Mouse (Mus musculus): Measurements from ENCODE around the gene Mettl8. TPM values are rescaled to one million over a fixed set of nuclear protein-coding genes. Genes with fewer than 3 reads are reported as not detected.

Gene Mettl8
- polyA plus RNA-seq, 1 experiment, result 13.4 TPM

DNA sequence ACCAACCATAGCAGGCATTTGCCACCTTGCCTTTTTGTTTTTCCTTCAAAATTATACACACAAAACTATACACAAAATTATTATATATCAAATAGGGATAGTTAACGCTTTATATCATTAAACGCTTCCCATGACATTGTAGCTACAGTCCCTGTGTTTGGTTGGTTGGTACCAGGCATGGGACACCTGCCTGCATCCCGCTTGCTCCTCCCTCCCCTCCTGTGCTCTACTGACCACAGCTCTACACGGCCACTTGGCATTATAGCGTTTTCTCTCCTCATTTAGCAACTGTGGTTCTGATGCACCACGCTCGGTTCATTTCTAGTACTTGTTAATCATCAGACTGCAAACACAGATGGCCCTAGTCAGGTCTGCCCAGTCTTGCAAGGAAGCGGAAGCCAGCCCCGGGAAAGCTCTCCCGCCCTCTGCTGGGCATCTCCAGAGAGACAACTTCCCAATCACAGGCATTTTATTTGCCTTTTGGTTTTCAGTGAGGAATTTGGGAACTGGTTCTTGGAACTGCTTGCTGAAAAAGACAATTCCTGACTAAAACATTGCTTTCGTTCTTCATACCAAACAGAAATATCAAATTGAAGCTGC, 15.8 kb downstream of the Mettl8 start:
- H3K4me1 ChIP-seq (ENCODE audit: control insufficient read depth, insufficient read depth, low read length), result peaks cover 2% of the 10 kb centered on the region; the same call in 1 of the 2 replicates
- peak; percentile 74 for TF ChIP-seq CTCF (IDR thresholded peaks at IDR 0.05; ENCODE audit: extremely low read depth, insufficient read depth, low read length)
- no peak for TF ChIP-seq POLR2A (IDR thresholded peaks at IDR 0.05; ENCODE audit: extremely low read depth, insufficient read depth, low read length)
- no peak overlapping the region for H3K4me3 ChIP-seq (ENCODE audit: insufficient read depth, low read length)
- H3K27ac ChIP-seq (ENCODE audit: insufficient read depth, low read length), result no peak overlapping the region

DNA sequence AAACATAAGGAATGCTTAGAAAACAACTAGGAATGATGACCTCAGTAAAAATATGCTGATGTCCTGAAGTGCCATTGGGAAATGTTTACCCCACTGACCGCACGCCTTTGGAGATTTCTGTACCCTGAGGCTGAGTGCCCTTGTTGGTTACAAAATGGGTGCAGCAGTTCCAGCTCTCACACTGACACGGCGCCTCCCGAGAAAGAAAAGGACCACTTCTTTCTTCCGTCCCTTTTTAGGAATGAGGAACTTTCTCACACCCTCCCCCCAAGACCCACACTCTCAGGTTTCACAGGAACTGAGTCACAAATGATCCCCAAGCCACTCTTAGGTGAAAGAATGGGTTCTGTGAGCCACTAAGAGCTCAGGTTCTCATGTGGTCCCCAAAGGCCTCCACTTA, 17.9 kb downstream of the Mettl8 start:
- Histone ChIP-seq H3K4me1 (ENCODE audit: control insufficient read depth, insufficient read depth, low read length) (peaks cover 4% of the 10 kb centered on the region; the same call in 1 of the 2 replicates), H3K4me3 (ENCODE audit: insufficient read depth, low read length) (no peak overlapping the region), H3K27ac (ENCODE audit: insufficient read depth, low read length) (no peak overlapping the region)
- no peak for TF ChIP-seq POLR2A (IDR thresholded peaks at IDR 0.05; ENCODE audit: extremely low read depth, insufficient read depth, low read length)
- no peak for TF ChIP-seq CTCF (IDR thresholded peaks at IDR 0.05; ENCODE audit: extremely low read depth, insufficient read depth, low read length)

DNA sequence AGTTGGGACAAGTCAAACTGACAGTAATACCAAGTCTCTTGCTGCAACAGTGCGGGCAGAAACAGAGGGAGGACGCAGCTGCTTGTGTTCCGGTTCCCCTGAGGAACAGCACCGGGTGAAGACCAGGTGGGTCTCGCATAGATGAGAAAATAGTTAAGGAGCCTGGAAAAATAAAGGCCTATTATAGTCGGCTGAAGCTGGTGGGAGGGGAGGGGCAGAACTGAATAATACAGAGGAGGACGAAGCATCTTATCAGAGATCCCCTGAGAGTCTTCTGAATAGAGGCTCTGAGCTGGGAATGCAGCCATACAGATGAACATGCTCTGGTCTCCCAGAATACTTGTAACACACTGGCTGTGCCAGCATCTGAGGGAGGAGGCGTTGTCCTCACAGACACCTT, 21.4 kb downstream of the Mettl8 start:
- Histone ChIP-seq H3K4me3 (ENCODE audit: insufficient read depth, low read length) (no peak overlapping the region), H3K27ac (ENCODE audit: insufficient read depth, low read length) (no peak overlapping the region), H3K4me1 (ENCODE audit: control insufficient read depth, insufficient read depth, low read length) (peaks cover 2% of the 10 kb centered on the region; the same call in 1 of the 2 replicates)
- TF ChIP-seq POLR2A (IDR thresholded peaks at IDR 0.05; ENCODE audit: extremely low read depth, insufficient read depth, low read length), result no peak
- no peak for TF ChIP-seq CTCF (IDR thresholded peaks at IDR 0.05; ENCODE audit: extremely low read depth, insufficient read depth, low read length)

DNA sequence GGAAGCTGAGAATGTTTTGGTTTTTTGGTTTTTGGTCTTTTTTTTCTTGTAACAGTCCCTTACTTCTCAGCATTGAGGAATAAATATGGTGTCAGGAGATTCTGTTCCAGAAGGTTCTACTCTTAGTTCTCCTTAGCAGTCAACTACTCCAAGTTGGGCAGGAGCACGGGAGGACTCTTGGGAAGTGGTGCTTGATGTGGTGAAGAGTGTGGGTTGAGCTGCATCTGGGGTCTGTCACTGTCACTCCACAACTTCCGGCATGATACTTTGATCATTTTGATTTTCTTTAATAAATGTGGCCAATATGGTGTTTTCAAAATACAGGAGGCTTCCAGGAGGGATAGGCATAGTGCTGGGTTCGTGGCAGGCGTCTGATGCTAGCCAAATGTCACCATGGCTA, 22.4 kb downstream of the Mettl8 start:
- no peak for TF ChIP-seq CTCF (IDR thresholded peaks at IDR 0.05; ENCODE audit: extremely low read depth, insufficient read depth, low read length)
- TF ChIP-seq POLR2A (IDR thresholded peaks at IDR 0.05; ENCODE audit: extremely low read depth, insufficient read depth, low read length), result no peak
- Histone ChIP-seq H3K4me1 (ENCODE audit: control insufficient read depth, insufficient read depth, low read length) (peaks cover 2% of the 10 kb centered on the region; the same call in 1 of the 2 replicates), H3K4me3 (ENCODE audit: insufficient read depth, low read length) (no peak overlapping the region), H3K27ac (ENCODE audit: insufficient read depth, low read length) (no peak overlapping the region)

DNA sequence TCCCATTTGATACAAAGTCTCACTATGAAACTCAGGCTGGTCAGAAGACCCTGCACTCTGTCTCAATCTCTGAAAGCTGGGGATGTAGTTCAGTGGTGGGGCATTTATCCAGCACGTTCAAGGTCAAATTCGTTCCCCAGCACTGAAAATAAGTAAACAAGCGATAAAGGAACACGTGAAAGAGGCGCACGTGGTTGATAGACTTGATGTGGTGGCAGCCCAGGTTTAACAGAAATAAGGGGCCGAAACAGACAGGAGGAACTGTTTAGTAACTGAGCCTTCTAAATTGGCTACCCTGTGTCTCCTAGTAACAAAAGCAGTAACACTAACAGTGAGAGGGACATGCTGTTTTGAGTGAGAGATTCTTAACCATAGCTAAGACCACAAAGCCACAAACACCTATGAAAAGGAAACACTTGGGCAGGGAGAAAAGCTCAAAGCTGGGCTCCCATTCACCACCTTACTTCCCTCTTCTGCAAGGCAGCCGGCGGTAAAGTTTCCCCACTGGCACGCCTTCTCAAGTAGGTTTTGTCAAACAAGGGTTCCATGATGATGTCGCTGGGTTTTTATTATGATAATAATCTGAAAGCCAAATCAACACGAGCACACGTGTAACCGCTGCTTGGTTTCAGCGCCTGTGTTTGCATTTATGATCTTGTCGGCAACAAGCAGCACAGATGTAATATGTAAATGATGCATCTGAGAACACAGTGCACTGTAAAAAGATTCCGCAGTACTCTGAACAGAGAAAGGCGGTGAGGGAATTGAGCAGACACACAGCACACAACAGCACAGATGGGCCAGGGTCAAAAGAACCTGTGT, 23.2 kb downstream of the Mettl8 start:
- Histone ChIP-seq H3K4me1 (ENCODE audit: control insufficient read depth, insufficient read depth, low read length) (peaks cover 2% of the 10 kb centered on the region; the same call in 1 of the 2 replicates), H3K27ac (ENCODE audit: insufficient read depth, low read length) (no peak overlapping the region), H3K4me3 (ENCODE audit: insufficient read depth, low read length) (no peak overlapping the region)
- TF ChIP-seq POLR2A (IDR thresholded peaks at IDR 0.05; ENCODE audit: extremely low read depth, insufficient read depth, low read length), result no peak
- no peak for TF ChIP-seq CTCF (IDR thresholded peaks at IDR 0.05; ENCODE audit: extremely low read depth, insufficient read depth, low read length)

DNA sequence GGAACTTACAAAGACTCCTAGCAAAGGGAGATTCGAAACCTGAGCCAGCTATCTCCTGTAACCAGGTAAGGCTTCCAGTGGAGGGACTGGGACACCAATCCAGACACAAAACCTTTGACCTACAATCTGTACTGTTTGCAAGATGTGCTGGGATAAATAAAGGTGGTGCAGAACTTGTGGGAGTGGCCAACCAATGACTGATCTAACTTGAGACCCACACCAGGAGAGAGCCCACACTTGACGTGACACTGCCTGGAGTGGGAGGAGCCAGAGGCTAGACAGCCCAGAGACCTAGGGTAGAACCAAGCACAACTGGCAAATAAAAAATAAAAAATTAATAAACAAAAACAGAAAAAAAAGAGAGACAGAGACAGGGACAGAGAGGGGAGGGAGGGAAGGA, 24.7 kb downstream of the Mettl8 start:
- H3K4me3 ChIP-seq (ENCODE audit: insufficient read depth, low read length), result no peak overlapping the region
- no peak overlapping the region for H3K27ac ChIP-seq (ENCODE audit: insufficient read depth, low read length)
- peaks cover 2% of the 10 kb centered on the region; the same call in 1 of the 2 replicates for H3K4me1 ChIP-seq (ENCODE audit: control insufficient read depth, insufficient read depth, low read length)
- TF ChIP-seq CTCF (IDR thresholded peaks at IDR 0.05; ENCODE audit: extremely low read depth, insufficient read depth, low read length), result no peak
- no peak for TF ChIP-seq POLR2A (IDR thresholded peaks at IDR 0.05; ENCODE audit: extremely low read depth, insufficient read depth, low read length)

DNA sequence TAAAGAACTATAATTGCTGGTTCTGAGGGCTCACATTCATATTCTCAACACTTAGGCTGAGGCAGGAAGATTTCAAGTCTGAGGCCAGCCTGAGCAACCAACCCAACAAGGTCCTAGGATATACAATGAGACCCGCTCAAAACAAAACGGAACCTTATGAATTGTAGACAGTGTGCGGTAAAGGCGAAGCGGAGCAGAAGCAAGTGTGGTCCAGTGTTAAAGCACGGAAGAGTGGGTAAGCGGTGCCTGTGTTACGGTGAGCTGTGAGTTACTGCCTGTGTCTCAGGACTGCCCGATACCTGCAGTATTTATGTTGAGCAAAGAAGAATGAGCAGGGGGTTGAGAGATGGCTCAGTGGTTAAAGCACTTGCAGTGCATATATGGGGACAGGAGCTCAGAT, 27.8 kb downstream of the Mettl8 start:
- no peak overlapping the region for H3K4me3 ChIP-seq (ENCODE audit: insufficient read depth, low read length)
- no peak overlapping the region for H3K27ac ChIP-seq (ENCODE audit: insufficient read depth, low read length)
- TF ChIP-seq POLR2A (IDR thresholded peaks at IDR 0.05; ENCODE audit: extremely low read depth, insufficient read depth, low read length), result no peak
- no peak for TF ChIP-seq CTCF (IDR thresholded peaks at IDR 0.05; ENCODE audit: extremely low read depth, insufficient read depth, low read length)
- H3K4me1 ChIP-seq (ENCODE audit: control insufficient read depth, insufficient read depth, low read length), result no peaks in the 10 kb centered on the region

DNA sequence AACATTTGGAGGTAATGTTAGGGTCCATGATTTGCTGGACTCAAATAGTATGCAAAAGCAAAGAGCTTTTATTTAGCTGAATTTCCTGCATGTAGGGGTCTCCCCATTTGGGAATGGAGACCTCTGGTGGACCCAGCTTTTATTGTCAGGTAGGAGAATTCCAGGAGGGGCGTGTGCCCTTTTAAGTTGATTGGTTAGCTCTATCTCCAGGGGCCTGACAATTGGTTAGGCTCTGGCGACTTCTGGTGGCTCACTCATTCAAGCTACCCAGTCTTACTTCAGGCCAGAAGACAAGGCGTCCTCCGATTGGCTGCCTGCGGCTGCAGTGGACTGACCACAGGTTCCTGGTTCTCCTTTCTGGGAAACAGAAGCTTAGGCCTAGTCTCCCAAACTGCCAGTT, 28.6 kb downstream of the Mettl8 start:
- H3K4me3 ChIP-seq (ENCODE audit: insufficient read depth, low read length), result no peak overlapping the region
- no peak overlapping the region for H3K27ac ChIP-seq (ENCODE audit: insufficient read depth, low read length)
- H3K4me1 ChIP-seq (ENCODE audit: control insufficient read depth, insufficient read depth, low read length), result no peaks in the 10 kb centered on the region
- TF ChIP-seq POLR2A (IDR thresholded peaks at IDR 0.05; ENCODE audit: extremely low read depth, insufficient read depth, low read length) (no peak), CTCF (IDR thresholded peaks at IDR 0.05; ENCODE audit: extremely low read depth, insufficient read depth, low read length) (no peak)

DNA sequence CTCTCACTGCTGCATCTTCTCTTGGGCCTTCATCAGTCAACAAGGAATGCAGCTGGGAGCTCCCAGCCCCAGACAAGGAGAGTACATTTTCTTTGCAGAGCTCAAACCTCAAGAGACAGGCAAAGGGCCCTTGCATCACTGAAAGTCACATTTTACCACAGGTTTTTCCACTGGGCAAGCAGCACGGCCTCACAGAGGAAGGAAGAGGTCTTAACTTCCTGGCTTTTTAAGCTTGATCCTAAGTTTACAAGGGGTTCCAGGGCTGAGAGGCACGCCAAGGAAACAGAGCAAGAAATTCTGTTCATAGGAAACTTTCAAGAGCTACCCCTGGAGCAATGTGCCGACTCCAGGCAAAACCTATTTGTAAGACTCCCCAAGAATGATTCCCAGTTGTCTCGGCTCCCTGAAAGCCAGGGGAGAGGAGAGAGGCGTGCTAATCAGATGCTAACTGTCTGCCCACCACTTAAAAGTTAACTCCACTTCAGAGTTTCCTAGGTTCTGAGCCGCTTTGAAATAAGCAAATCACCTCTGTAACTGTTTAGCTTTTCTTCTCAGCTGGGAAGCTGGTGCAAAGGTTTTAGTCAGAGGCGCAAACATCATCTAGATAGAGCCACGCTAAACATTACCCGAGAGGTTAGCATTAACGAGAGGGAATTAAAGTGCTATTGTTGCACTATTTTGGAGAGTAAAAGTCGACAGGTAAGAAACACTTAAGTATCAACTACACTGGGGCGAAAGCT, 29.6 kb downstream of the Mettl8 start:
- H3K4me3 ChIP-seq (ENCODE audit: insufficient read depth, low read length), result no peak overlapping the region
- H3K4me1 ChIP-seq (ENCODE audit: control insufficient read depth, insufficient read depth, low read length), result peaks cover 4% of the 10 kb centered on the region
- TF ChIP-seq POLR2A (IDR thresholded peaks at IDR 0.05; ENCODE audit: extremely low read depth, insufficient read depth, low read length) (no peak), CTCF (IDR thresholded peaks at IDR 0.05; ENCODE audit: extremely low read depth, insufficient read depth, low read length) (no peak)
- H3K27ac ChIP-seq (ENCODE audit: insufficient read depth, low read length), result no peak overlapping the region
